Mouse (Mus musculus): ENCODE data around the gene Gm4787.
A peak's percentile ranks its signal among the peaks of the same experiment; 100 is the strongest.
"Not testable (repeated sequence)": the region's sequence is repeated elsewhere in the genome, so short reads cannot be mapped to it uniquely, and the experiment has no call there.

Gene Gm4787

GRCm38 (mm10) chr12:81379364-81379763 lies at the start of gene Gm4787:
Gm4787 (minus strand) TSS chr12:81379464.
- DNase-seq, result not testable (repeated sequence)

GRCm38 (mm10) chr12:81421846-81422245 lies 42.6 kb upstream of the Gm4787 start, which contains the start of gene Adam4:
Adam4 (minus strand) TSS chr12:81421946.
- no peak for DNase-seq

- no peak for DNase-seq
These were observed 33.9 kb upstream of the Gm4787 start for GRCm38 (mm10) chr12:81413211-81413610.

GRCm38 (mm10) chr12:81408966-81409365 lies 29.7 kb upstream of the Gm4787 start:
- no peak for DNase-seq

GRCm38 (mm10) chr12:81402187-81402586 lies 22.9 kb upstream of the Gm4787 start:
- peak; percentile 79 for DNase-seq

- DNase-seq, result no peak
These were observed 45.4 kb downstream of the Gm4787 start for GRCm38 (mm10) chr12:81333841-81334240.

GRCm38 (mm10) chr12:81332875-81333421 lies 46.3 kb downstream of the Gm4787 start, which contains the start of gene Slc8a3:
Slc8a3 (minus strand) TSS chr12:81333180.
- peak; percentile 74 for DNase-seq

GRCm38 (mm10) chr12:81331937-81332874 lies 47.1 kb downstream of the Gm4787 start:
- DNase-seq, result peak; percentile 79

- no peak for DNase-seq
These were observed 48.1 kb downstream of the Gm4787 start for GRCm38 (mm10) chr12:81331046-81331638.
